Mouse (Mus musculus): ENCODE measurements at regions not wholly inside any gene's neighbourhood (a gene's known extent, or its start where the extent isn't known, plus 50 kb on each side); places are given as distances from the start of the nearest gene placed in this dataset.

- TF ChIP-seq POLR2A (IDR thresholded peaks at IDR 0.05; ENCODE audit: borderline replicate concordance, low read depth, low read length) (no peak), CTCF (IDR thresholded peaks at IDR 0.05; ENCODE audit: low read depth, low read length) (no peak)
These were observed 619.5 kb upstream of the Tle4 start for GRCm38 (mm10) chr19:15217387-15217786.
